Mouse (Mus musculus): ENCODE measurements at regions not wholly inside any gene's neighbourhood (a gene's known extent, or its start where the extent isn't known, plus 50 kb on each side); places are given as distances from the start of the nearest gene placed in this dataset.

GRCm38 (mm10) chr2:157633286-157633685 is 62.2 kb upstream of the Blcap start:
- DNase-seq: no peak

GRCm38 (mm10) chr2:157635670-157636069 is 64.6 kb upstream of the Blcap start:
- peak; percentile 91 for DNase-seq

- DNase-seq: no peak
These were observed 69.8 kb upstream of the Blcap start for GRCm38 (mm10) chr2:157640873-157641272.

GRCm38 (mm10) chr2:157663584-157664375 is 73.4 kb upstream of the Ctnnbl1 start:
- DNase-seq: peak; percentile 84

- DNase-seq: no peak
These were observed 72.7 kb upstream of the Ctnnbl1 start for GRCm38 (mm10) chr2:157664481-157664880.

GRCm38 (mm10) chr2:157670191-157670590 is 67.0 kb upstream of the Ctnnbl1 start:
- no peak for DNase-seq

GRCm38 (mm10) chr2:157674906-157675305 is 62.3 kb upstream of the Ctnnbl1 start:
- DNase-seq: no peak

- no peak for DNase-seq
These were observed 60.6 kb upstream of the Ctnnbl1 start for GRCm38 (mm10) chr2:157676396-157677176.

- DNase-seq: no peak
These were observed 59.9 kb upstream of the Ctnnbl1 start for GRCm38 (mm10) chr2:157677262-157677661.

GRCm38 (mm10) chr2:157681931-157682330 is 55.3 kb upstream of the Ctnnbl1 start:
- no peak for DNase-seq
